Mouse (Mus musculus): Measurements from ENCODE around the gene Arid3a. TPM values are rescaled to one million over a fixed set of nuclear protein-coding genes. Genes with fewer than 3 reads are reported as not detected.

Arid3a gene
- polyA plus RNA-seq, 1 experiment from 2014 or later: 9.0 TPM

DNA sequence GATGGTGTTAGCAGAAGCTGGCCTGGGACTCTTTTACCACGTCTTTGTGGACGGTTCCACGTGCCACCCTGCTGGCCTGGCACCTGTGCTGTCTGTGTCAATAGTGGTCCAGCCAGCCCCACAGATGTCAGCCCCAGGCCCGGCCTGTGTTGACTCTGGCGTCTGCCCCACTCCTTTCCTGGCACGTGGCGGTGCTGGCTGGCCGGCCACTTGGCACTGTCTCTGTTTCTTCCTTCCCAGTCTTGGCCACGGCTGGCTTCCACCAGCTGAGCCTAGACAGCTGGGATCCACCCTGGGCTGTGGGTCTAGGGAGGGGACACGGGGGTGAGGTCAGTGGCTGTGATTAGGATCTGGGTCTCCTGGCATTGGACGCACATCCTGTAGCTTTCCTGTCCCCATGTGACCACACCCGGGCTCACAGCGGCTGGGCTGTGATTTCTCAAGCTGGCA is 7.5 kb downstream of the Arid3a start:
- H3K27ac ChIP-seq (ENCODE audit: low read depth, low read length): no peak overlapping the region
- DNase-seq (ENCODE audit: low spot score): no peak
- no peaks in the 10 kb centered on the region for H3K9me3 ChIP-seq (ENCODE audit: control insufficient read depth, low read length)
- peaks cover 17% of the 10 kb centered on the region; the same call in 1 of the 2 replicates for H3K4me1 ChIP-seq (replicated peaks; ENCODE audit: control insufficient read depth, insufficient read depth, low read length)
- H3K4me2 ChIP-seq (replicated peaks; ENCODE audit: low read depth, low read length): no peak overlapping the region
- H3K4me3 ChIP-seq (ENCODE audit: low read depth, low read length): no peak overlapping the region
- H3K36me3 ChIP-seq (ENCODE audit: control insufficient read depth, insufficient read depth, low read length): peaks cover 4% of the 10 kb centered on the region; the same call in 1 of the 2 replicates
- no peak overlapping the region for H3K9ac ChIP-seq (ENCODE audit: low read depth, low read length)
- H3K27me3 ChIP-seq (ENCODE audit: control insufficient read depth, insufficient read depth, low read length): no peaks in the 10 kb centered on the region
- 70% methylated on average over 13 of the region's 13 CpGs for WGBS
- no peak for ATAC-seq (ENCODE audit: low FRiP score)

DNA sequence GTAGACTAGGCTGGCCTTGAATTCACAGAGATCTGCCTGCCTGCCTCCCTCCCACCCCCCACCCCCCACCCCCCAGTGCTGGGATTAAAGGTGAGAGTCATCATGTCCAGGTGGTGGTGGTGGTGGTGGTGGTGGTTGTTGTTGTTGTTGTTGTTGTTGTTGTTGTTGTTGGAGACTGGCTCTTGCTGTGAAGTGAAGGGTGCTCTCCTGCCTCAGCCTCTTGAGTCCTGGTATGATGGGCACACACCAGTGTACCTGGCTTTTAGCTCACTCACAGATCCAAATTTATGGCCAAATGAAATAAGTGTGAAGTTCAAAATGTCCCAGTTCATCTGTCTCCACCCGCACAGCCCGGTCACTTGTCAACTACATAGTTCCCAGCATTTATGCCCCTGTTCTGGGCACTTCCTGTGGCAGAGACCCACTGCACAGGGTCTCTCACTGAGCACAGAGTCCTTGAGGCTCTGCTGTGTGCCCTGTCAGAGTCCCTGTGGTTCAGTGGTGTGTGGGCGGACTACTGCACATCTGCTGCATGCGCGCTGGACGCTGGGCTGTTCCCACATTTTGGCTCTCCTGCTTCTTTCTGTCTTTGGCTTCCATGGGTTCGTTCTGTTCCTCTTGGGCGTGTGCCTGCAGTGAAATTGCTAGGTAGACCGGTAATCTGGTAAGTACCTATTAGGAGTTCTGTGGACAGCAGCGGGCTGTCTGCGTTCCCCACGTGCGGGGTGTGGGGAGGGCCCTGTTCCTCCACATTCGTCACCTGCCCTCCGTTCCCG is 8.1 kb downstream of the Arid3a start:
- Histone ChIP-seq H3K27me3 (ENCODE audit: control insufficient read depth, insufficient read depth, low read length) (no peaks in the 10 kb centered on the region), H3K36me3 (ENCODE audit: control insufficient read depth, insufficient read depth, low read length) (peaks cover 4% of the 10 kb centered on the region; the same call in 1 of the 2 replicates), H3K4me3 (ENCODE audit: low read depth, low read length) (no peak overlapping the region), H3K9me3 (ENCODE audit: control insufficient read depth, low read length) (no peaks in the 10 kb centered on the region), H3K27ac (ENCODE audit: low read depth, low read length) (no peak overlapping the region), H3K4me1 (replicated peaks; ENCODE audit: control insufficient read depth, insufficient read depth, low read length) (peaks cover 17% of the 10 kb centered on the region; the same call in 1 of the 2 replicates), H3K9ac (ENCODE audit: low read depth, low read length) (no peak overlapping the region), H3K4me2 (replicated peaks; ENCODE audit: low read depth, low read length) (no peak overlapping the region)
- ATAC-seq (ENCODE audit: low FRiP score) (no peak), DNase-seq (ENCODE audit: low spot score) (no peak)
- WGBS: 90% methylated on average over 16 of the region's 16 CpGs

DNA sequence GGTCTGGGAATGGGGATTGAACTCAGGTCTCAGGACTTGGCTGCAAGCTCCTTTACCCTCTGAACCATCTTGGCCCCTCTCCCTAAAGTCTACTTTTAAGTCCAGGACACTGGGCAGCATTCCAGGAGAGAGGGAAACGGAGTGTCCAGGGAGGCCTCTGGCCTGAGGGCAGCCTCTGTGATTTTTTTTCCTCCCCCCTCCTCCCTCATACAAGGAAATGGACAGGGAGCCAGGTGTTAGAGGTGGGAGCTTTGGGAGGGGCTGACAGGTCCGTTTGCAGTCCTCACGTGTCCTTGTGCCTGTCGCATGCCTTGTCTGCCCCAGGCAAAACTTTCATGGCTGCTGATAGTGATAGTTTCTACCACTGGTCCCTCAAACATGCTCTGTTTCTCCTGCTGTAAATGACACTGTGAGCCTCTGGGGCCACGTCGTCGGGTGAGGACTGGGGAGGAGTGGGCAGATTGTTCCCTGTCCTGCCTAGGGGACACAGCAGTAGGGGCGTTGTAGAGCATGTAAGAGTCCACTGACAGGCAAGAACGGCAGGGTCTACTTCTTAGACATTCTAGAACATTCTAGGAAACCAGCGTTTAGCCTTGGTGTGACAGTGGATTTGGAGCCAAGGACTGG is 9.6 kb downstream of the Arid3a start:
- Histone ChIP-seq H3K9me3 (ENCODE audit: control insufficient read depth, low read length) (no peaks in the 10 kb centered on the region), H3K4me3 (ENCODE audit: low read depth, low read length) (no peak overlapping the region), H3K36me3 (ENCODE audit: control insufficient read depth, insufficient read depth, low read length) (peaks cover 4% of the 10 kb centered on the region; the same call in 1 of the 2 replicates), H3K4me1 (replicated peaks; ENCODE audit: control insufficient read depth, insufficient read depth, low read length) (peaks cover 11% of the 10 kb centered on the region; the same call in 1 of the 2 replicates), H3K27ac (ENCODE audit: low read depth, low read length) (no peak overlapping the region), H3K4me2 (replicated peaks; ENCODE audit: low read depth, low read length) (no peak overlapping the region), H3K27me3 (ENCODE audit: control insufficient read depth, insufficient read depth, low read length) (no peaks in the 10 kb centered on the region), H3K9ac (ENCODE audit: low read depth, low read length) (no peak overlapping the region)
- DNase-seq (ENCODE audit: low spot score) (no peak), ATAC-seq (ENCODE audit: low FRiP score) (no peak)
- WGBS: 77% methylated on average over 10 of the region's 10 CpGs

DNA sequence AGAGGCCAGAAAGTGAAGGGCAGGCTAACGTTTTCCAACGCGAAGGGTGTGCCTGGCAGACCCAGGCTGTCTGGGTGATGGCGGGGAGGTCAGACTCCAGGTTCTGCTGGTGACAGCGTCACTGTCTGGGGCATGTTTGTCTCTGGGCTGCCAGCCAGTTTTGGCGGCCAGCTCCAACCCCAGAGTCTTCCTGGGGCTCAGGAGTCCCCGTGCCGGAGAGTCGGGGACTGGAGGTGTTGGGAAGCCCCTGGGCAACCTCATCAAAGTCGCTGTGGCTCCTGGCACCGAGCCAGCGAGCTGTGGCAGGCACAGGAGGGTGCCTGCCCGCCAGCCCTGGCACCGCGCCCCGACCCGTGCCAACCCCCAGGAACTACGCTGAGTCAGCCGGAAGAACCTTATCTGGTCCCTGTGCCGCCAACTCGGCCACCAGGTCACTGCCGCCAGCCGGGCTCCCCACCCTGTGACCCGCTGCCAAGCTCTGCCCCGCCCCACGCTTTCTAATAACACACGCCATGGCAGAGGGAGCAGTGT is 10.1 kb downstream of the Arid3a start:
- Histone ChIP-seq H3K9me3 (ENCODE audit: control insufficient read depth, low read length) (no peaks in the 10 kb centered on the region), H3K9ac (ENCODE audit: low read depth, low read length) (no peak overlapping the region), H3K4me3 (ENCODE audit: low read depth, low read length) (no peak overlapping the region), H3K27me3 (ENCODE audit: control insufficient read depth, insufficient read depth, low read length) (no peaks in the 10 kb centered on the region), H3K27ac (ENCODE audit: low read depth, low read length) (no peak overlapping the region), H3K36me3 (ENCODE audit: control insufficient read depth, insufficient read depth, low read length) (peaks cover 4% of the 10 kb centered on the region; the same call in 1 of the 2 replicates), H3K4me1 (replicated peaks; ENCODE audit: control insufficient read depth, insufficient read depth, low read length) (peaks cover 10% of the 10 kb centered on the region; the same call in 1 of the 2 replicates), H3K4me2 (replicated peaks; ENCODE audit: low read depth, low read length) (no peak overlapping the region)
- ATAC-seq (ENCODE audit: low FRiP score) (no peak), DNase-seq (ENCODE audit: low spot score) (no peak)
- WGBS: 73% methylated on average over 23 of the region's 27 CpGs

DNA sequence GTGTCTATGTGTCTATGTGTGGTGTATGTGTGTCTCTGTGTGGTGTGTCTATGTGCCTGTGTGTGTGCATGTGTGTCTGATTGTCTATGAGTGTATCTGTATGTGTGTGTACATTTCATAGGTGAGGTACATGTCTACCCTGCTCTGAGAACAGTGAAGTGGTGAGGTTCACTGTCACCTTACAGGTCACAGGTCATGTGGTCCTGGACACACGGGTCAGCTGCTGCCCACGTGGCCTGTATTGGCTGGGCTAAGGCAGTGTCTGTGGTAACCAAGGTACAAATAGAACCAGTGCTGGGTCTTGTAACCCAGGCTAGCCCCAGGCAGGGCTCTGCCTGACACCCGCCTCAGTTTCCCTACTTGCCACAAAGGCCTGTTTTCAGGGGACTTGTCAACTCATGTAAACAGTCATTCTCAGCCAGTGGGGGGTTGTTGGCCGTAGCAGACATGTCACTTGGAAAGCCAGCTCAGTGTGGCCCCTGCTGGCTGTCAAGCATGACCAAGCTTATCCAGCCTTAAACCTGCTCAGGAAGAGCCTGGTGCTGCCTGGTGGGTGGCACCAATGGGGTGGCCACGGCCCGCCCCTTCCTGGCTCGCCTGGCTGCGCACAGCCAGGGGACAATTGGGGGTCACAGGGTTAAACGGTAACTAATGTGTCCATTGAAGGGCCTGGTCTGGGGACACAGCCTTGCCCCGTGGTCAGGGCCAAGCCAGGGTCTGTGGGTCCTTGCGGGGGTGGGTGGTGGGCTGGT is 11.1 kb downstream of the Arid3a start:
- H3K36me3 ChIP-seq (ENCODE audit: control insufficient read depth, insufficient read depth, low read length): peaks cover 4% of the 10 kb centered on the region; the same call in 1 of the 2 replicates
- H3K4me1 ChIP-seq (replicated peaks; ENCODE audit: control insufficient read depth, insufficient read depth, low read length): peaks cover 2% of the 10 kb centered on the region; the same call in 1 of the 2 replicates
- H3K9me3 ChIP-seq (ENCODE audit: control insufficient read depth, low read length): no peaks in the 10 kb centered on the region
- H3K4me3 ChIP-seq (ENCODE audit: low read depth, low read length): no peak overlapping the region
- 31% methylated on average over 11 of the region's 11 CpGs for WGBS
- no peaks in the 10 kb centered on the region for H3K27me3 ChIP-seq (ENCODE audit: control insufficient read depth, insufficient read depth, low read length)
- DNase-seq (ENCODE audit: low spot score) (no peak), ATAC-seq (ENCODE audit: low FRiP score) (no peak)
- no peak overlapping the region for H3K4me2 ChIP-seq (replicated peaks; ENCODE audit: low read depth, low read length)
- no peak overlapping the region for H3K9ac ChIP-seq (ENCODE audit: low read depth, low read length)
- no peak overlapping the region for H3K27ac ChIP-seq (ENCODE audit: low read depth, low read length)

DNA sequence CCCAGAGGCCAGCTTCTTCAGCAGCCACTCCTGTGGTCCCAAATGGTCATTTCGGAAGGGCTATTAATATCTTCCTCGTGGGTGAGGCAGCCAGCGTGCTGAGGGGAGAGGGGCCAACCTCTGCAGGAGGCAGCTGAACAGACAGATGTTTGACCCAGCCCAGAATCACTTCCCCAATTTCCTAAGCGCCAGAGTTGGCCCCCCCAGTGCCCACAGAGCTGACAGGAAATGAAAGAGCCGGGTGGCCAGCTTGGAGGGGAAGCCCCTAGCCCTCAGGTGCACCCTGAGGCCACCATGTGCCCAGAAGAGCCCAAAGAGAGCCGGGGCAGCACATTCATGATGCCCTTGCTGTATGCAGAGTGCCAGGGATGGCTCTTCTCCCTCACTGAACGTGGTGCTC is 13.9 kb downstream of the Arid3a start:
- ATAC-seq (ENCODE audit: low FRiP score): no peak
- 67% methylated on average over 7 of the region's 7 CpGs for WGBS
- Histone ChIP-seq H3K4me2 (replicated peaks; ENCODE audit: low read depth, low read length) (no peak overlapping the region), H3K27ac (ENCODE audit: low read depth, low read length) (no peak overlapping the region), H3K27me3 (ENCODE audit: control insufficient read depth, insufficient read depth, low read length) (no peaks in the 10 kb centered on the region), H3K4me1 (replicated peaks; ENCODE audit: control insufficient read depth, insufficient read depth, low read length) (peaks cover 4% of the 10 kb centered on the region), H3K9ac (ENCODE audit: low read depth, low read length) (no peak overlapping the region), H3K9me3 (ENCODE audit: control insufficient read depth, low read length) (no peaks in the 10 kb centered on the region), H3K36me3 (ENCODE audit: control insufficient read depth, insufficient read depth, low read length) (no peaks in the 10 kb centered on the region), H3K4me3 (ENCODE audit: low read depth, low read length) (no peak overlapping the region)
- DNase-seq (ENCODE audit: low spot score): no peak

DNA sequence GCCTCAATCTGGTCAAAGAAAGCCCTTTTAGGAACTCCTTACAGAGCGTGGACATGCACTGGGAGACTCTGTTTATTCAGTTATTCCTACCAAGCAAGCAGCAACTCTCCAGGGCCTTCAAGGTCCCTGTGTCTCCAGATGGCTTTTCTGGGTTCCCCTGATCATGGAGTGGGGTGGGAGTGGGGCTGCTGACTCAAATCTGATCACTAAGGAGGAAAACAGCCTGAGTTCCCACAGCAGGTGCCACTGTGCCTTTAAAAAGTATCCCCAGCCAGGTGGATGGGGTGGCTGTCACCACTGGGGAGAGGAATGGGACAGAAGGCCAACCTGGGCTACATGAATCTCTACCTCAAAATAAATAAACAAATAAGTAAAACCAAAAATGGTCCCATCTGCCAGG is 16.1 kb downstream of the Arid3a start:
- 76% methylated on average over 1 of the region's 1 CpGs for WGBS
- ATAC-seq (ENCODE audit: low FRiP score): no peak

DNA sequence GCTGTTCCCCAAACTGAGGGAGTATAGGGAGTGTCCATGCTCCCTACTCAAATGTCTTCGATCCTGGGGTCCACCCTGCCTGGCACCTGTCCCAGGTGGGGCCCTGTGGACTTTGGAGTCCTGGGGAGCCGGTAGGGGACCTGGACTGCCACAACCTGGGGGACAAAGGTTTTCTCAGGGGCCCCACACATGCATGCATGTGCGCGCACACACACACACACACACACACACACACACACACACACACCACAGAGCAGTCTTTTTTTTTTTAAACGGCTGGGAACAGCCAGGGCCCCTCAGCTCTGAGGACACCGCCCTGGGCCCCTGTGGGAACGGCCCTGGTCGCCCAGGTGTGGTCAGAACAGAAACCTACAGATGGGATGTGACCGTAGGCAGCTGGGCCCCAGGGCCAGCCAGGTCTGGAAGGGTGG is 16.6 kb downstream of the Arid3a start:
- Histone ChIP-seq H3K4me3 (ENCODE audit: low read depth, low read length) (no peak overlapping the region), H3K36me3 (ENCODE audit: control insufficient read depth, insufficient read depth, low read length) (no peaks in the 10 kb centered on the region), H3K4me2 (replicated peaks; ENCODE audit: low read depth, low read length) (no peak overlapping the region), H3K9me3 (ENCODE audit: control insufficient read depth, low read length) (no peaks in the 10 kb centered on the region), H3K27ac (ENCODE audit: low read depth, low read length) (no peak overlapping the region), H3K27me3 (ENCODE audit: control insufficient read depth, insufficient read depth, low read length) (no peaks in the 10 kb centered on the region), H3K4me1 (replicated peaks; ENCODE audit: control insufficient read depth, insufficient read depth, low read length) (peaks cover 16% of the 10 kb centered on the region), H3K9ac (ENCODE audit: low read depth, low read length) (no peak overlapping the region)
- DNase-seq (ENCODE audit: low spot score) (no peak), ATAC-seq (ENCODE audit: low FRiP score) (no peak)
- WGBS: 81% methylated on average over 9 of the region's 9 CpGs

More for the DNA sequence above, 16.1 kb downstream of the Arid3a start:
- H3K27me3 ChIP-seq (ENCODE audit: control insufficient read depth, insufficient read depth, low read length): no peaks in the 10 kb centered on the region
- H3K4me3 ChIP-seq (ENCODE audit: low read depth, low read length): no peak overlapping the region
- H3K9me3 ChIP-seq (ENCODE audit: control insufficient read depth, low read length): no peaks in the 10 kb centered on the region
- no peak overlapping the region for H3K27ac ChIP-seq (ENCODE audit: low read depth, low read length)
- no peak overlapping the region for H3K4me2 ChIP-seq (replicated peaks; ENCODE audit: low read depth, low read length)
- H3K4me1 ChIP-seq (replicated peaks; ENCODE audit: control insufficient read depth, insufficient read depth, low read length): peaks cover 16% of the 10 kb centered on the region
- H3K9ac ChIP-seq (ENCODE audit: low read depth, low read length): no peak overlapping the region
- no peak for DNase-seq (ENCODE audit: low spot score)
- no peaks in the 10 kb centered on the region for H3K36me3 ChIP-seq (ENCODE audit: control insufficient read depth, insufficient read depth, low read length)

Data from hindbrain, embryonic 11.5 days (tissue).